Mouse (Mus musculus) cortical plate, adult 2 months (tissue): ENCODE measurements around the gene E130308A19Rik.

Source experiments
- CTCF ChIP-seq: fragments of 200-500 bp; IDR thresholded peaks from 2 replicates; pipeline ENCODE4 v1.5.1; 2011; ENCODE audit warnings: mild to moderate bottlenecking, control low read depth, low read length; ENCODE audit not compliant: insufficient read depth; ENCODE audit errors: extremely low read depth
- POLR2A ChIP-seq: fragments of 200-500 bp; IDR thresholded peaks from 2 replicates; pipeline ENCODE4 v1.6.1; 2011; ENCODE audit warnings: mild to moderate bottlenecking, low read length, control low read depth; ENCODE audit not compliant: insufficient read depth; ENCODE audit errors: extremely low read depth

- TF ChIP-seq CTCF = no peak
- TF ChIP-seq POLR2A = no peak
Measured at GRCm38 (mm10) chr4:59764950-59765349, 138.9 kb downstream of the E130308A19Rik start.
